Mouse (Mus musculus) brown adipose tissue, adult 24 weeks (tissue): ENCODE measurements around the gene Pole2. TPM values are rescaled to one million over a fixed set of nuclear protein-coding genes. Genes with fewer than 3 reads are reported as not detected.

Experiments
- H3K27ac ChIP-seq: fragments of 200-500 bp; replicated peaks from 2 replicates; pipeline ENCODE4 v1.5.1; 2012; ENCODE audit warnings: low read depth, mild to moderate bottlenecking, low read length
- H3K4me1 ChIP-seq: fragments of 200-500 bp; 2 replicates; pipeline ENCODE4 v1.6.1; 2012; ENCODE audit warnings: low read length, mixed read lengths; ENCODE audit not compliant: control insufficient read depth, insufficient read depth, insufficient read length
- H3K4me3 ChIP-seq: fragments of 200-500 bp; 2 replicates; pipeline ENCODE4 v1.5.1; 2012; ENCODE audit warnings: low read depth, mild to moderate bottlenecking, low read length, moderate library complexity; ENCODE audit not compliant: insufficient read depth
- polyA plus RNA-seq: library from polyadenylated mRNA; stranded (reverse); fragments of >200 nt; gene quantifications from 2 replicates; pipeline ENCODE4 v1.2.4, GENCODE M21; 2012; ENCODE audit not compliant: missing spikeins, insufficient read depth, insufficient read length

Gene Pole2
- polyA plus RNA-seq, 1 experiment = not detected

DNA sequence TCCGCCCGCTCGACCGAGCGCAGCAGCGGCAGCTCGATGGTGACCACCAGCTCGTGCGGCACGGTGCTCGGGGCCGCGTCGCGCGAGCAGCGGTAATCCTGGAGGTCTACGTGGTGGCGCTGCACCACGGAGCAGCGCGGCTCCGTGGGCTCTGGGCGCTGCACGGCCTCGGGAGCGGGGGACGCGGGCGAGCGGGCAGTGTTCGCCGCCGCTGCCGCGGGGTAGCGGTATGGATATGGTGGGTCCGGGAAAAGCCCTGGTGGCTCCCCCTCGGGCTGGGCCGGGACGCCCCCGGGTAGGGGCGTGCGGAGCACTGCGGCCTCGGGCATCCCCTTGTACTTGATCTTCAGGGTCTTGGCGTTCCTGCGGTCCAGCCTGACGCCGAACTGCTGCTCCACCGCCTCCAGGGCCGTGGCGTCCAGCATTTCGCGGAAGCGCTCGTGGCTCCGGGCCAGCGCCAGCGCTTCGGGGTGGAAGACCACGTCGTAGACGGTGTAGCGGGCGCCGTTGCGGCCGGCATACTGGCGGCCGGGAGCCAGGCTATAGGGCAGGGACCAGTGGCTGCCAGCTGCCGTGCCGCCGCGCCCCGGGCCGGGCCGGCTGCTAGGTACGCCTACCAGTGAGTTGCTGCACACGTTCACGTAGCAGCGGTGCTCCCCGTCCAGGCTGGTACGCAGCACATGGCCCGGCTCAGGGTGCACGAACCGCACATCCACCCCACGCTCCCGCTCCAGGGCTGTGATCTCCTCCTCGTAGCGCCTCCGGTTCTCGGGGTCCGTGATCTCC is 30.4 kb downstream of the Pole2 start:
- peak overlapping the region; percentile 91 for H3K4me3 ChIP-seq
- H3K4me1 ChIP-seq = peaks cover 5% of the 10 kb centered on the region; the same call in 1 of the 2 replicates
- peak overlapping the region; percentile 74 for H3K27ac ChIP-seq

DNA sequence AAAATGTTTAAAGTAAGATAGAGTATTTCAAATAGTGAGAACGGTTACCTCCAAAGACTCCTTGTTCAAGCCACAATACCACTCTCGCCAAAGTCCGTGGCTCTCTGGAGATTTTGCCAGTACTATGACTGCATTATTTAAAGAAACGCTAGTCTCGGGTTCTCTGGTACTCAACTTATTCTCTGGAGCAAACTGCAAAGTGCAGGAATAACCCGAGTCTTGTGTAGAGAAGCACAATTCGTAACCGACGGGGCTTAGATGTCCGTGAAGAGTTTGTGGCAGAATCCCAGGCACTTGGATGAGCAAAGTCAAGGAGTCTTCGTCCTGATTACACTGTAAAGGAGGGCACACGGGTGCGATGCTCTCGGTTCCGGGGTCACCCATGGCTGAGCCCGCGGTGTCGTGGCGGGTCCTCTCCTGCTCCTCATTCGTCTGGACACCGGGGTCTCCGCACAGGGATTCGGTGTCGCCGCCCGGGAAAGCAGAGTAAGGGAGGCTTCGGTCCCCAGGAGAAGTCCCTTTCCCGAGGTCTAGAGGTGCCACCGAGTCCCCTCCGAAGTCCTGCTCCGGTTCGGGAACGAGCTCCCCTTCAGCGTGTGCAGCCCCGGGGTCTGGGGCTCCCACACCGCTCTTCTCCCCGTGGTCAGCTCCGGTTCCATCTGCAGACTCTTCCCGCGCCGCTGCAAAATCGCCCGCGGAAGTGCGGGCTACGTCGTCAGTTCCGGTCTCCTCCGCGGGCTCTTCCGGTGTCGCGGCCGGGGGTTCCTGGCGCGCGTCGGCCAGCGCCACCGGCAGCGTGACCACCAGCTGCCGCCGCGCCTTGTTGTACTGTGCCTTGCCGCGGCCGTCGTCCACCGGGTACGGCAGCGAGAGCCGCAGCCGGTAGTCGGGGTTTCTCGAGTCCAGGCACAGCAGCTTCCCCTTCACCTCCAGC is 31.3 kb downstream of the Pole2 start, which contains the start of gene Gm49383:
Gm49383 (minus strand) TSS at position 661 of the 934 bp plus-strand sequence.
- peak within 1 kb of the TSS; percentile 91 for H3K4me3 ChIP-seq
- H3K4me1 ChIP-seq = peaks cover 5% of the 10 kb centered on the region; the same call in 1 of the 2 replicates
- H3K27ac ChIP-seq = peak within 1 kb of the TSS; percentile 74

GRCm38 (mm10) chr12:69192637-69193036 is 35.4 kb downstream of the Pole2 start:
- H3K27ac ChIP-seq = no peak overlapping the region

GRCm38 (mm10) chr12:69191396-69191795 is 36.6 kb downstream of the Pole2 start:
- Histone ChIP-seq H3K4me1 (peaks cover 6% of the 10 kb centered on the region), H3K27ac (no peak overlapping the region), H3K4me3 (no peak overlapping the region)

More at GRCm38 (mm10) chr12:69192637-69193036, 35.4 kb downstream of the Pole2 start:
- Histone ChIP-seq H3K4me3 (no peak overlapping the region), H3K4me1 (peaks cover 2% of the 10 kb centered on the region; the same call in 1 of the 2 replicates)

DNA sequence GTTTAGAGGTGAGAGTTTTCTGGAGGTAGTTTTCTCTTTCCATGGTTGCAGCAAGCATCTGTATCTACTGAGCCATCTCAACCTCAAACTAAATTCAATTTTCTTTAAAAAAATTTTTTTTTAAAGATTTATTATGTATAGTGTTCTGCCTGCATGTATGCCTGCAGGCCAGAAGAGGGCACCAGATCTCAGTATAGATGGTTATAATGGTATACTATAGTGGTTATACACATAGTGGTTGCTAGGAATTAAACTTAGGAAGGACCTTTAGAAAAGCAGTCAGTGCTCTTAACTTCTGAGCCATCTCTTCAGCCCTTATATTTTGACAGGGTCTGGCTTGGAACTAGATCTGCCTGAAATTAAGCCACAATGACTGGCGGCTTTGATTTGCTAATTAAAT is 37.5 kb downstream of the Pole2 start:
- peaks cover 4% of the 10 kb centered on the region; the same call in 1 of the 2 replicates for H3K4me1 ChIP-seq
- H3K4me3 ChIP-seq = no peak overlapping the region
- no peak overlapping the region for H3K27ac ChIP-seq

- H3K27ac ChIP-seq = no peak overlapping the region
- H3K4me3 ChIP-seq = no peak overlapping the region
- H3K4me1 ChIP-seq = peaks cover 4% of the 10 kb centered on the region; the same call in 1 of the 2 replicates
Measured at GRCm38 (mm10) chr12:69190074-69190473, 37.9 kb downstream of the Pole2 start.

GRCm38 (mm10) chr12:69186811-69187471 is 41.1 kb downstream of the Pole2 start:
- Histone ChIP-seq H3K27ac (no peak overlapping the region), H3K4me1 (peaks cover 7% of the 10 kb centered on the region; the same call in 1 of the 2 replicates), H3K4me3 (no peak overlapping the region)

DNA sequence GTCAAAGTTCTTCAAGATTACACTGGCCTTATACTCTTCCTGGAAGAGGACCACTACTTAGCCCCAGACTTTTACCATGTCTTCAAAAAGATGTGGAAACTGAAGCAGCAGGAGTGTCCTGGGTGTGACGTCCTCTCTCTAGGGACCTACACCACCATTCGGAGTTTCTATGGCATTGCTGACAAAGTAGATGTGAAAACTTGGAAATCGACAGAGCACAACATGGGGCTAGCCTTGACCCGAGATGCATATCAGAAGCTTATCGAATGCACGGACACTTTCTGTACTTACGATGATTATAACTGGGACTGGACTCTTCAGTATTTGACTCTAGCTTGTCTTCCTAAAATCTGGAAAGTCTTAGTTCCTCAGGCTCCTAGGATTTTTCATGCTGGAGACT is 42.6 kb downstream of the Pole2 start:
- Histone ChIP-seq H3K4me3 (peak overlapping the region; percentile 74), H3K27ac (no peak overlapping the region), H3K4me1 (peaks cover 7% of the 10 kb centered on the region; the same call in 1 of the 2 replicates)

DNA sequence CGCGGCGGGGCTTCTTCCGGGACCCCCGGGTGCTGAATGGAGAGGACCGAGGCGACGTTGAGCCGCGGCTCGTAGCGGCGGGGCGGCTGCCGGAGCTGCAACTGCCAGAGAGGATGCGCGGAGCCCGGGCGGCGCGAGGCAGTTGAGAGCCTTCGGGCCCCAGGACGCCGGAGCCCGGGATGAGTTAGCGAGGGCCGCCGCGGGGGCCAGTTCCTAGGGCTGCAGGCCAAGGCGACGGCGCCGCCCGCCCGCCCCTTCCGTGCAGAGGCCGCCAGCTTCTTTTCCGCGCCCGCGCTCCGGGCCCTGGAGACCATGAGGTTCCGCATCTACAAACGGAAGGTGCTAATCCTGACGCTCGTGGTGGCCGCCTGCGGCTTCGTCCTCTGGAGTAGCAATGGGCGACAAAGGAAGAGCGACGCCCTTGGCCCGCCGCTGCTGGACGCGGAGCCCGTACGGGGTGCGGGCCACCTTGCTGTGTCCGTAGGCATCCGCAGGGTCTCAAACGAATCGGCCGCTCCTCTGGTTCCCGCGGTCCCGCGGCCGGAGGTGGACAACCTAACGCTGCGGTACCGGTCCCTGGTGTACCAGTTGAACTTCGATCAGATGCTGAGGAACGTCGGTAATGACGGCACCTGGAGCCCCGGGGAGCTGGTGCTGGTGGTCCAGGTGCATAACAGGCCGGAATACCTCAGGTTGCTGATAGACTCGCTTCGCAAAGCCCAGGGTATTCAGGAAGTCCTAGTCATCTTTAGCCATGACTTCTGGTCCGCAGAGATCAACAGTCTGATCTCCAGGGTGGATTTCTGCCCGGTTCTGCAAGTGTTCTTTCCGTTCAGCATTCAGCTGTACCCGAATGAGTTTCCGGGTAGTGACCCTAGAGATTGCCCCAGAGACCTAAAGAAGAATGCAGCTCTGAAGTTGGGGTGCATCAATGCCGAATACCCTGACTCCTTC is 43.4 kb downstream of the Pole2 start:
- peak overlapping the region; percentile 69 for H3K27ac ChIP-seq
- peak overlapping the region; percentile 74 for H3K4me3 ChIP-seq
- peaks cover 7% of the 10 kb centered on the region; the same call in 1 of the 2 replicates for H3K4me1 ChIP-seq

DNA sequence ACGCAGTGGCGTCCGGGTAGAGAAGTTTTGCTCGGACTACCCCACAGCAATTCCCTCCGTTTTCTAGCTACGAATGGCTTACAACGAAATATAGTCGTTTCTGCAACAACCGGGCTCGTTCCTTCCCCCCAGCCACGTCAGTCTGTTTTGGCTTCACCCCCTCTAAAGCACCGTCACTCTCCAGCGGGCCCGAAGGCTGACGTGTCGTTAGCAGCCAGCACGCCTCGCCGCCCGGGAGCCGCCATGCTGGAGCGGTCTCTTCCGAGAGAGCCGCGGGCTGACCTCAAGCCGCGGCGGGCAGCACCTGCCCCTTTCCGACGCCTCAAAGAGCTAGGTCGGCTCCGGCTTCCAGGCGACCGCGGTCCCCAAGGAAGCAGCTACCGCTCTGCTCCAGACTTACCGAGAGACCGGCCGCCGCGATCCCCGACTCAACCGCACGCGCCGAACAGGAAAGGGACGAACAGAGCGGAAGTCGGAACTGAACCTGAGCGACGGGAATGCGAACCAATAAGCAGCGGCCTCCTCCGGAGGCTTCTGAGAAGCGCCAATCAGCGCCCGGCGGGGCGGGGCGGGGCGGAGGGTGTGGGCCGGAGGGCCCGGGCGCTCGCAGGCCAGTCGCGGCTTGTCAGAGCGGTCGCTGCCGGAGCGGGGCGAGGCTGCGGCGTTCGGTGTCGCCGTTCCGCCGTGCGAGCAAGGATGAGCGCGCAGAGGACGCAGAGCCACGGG is 44.2 kb downstream of the Pole2 start, which contains the start of the genes Rpl36al and Mgat2:
Rpl36al (minus strand) TSS at position 501 of the 726 bp plus-strand sequence.
Mgat2 (plus strand) TSS at position 575 of the 726 bp plus-strand sequence.
- Histone ChIP-seq H3K4me3 (peak within 1 kb of the TSS; percentile 84), H3K4me1 (peaks cover 7% of the 10 kb centered on the region; the same call in 1 of the 2 replicates), H3K27ac (peak within 1 kb of the TSS; percentile 76)

DNA sequence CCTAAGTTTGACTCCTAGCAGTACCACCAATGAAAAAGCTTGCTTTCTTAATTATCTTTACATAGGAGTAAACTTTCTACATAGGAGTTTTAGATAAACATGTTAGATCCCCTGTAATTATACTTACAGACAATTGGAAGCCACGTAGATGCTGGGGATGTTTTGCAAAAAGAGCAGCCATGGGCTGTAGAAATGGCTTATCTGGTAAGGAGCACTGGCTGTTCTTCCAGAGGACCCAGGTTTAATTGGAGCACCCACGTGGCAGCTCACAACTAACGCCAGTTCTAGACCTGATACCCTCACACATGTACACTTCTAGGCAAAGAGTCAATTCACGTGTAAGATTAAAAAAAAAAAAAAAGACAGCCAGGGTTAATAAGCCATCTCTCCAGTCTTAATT is 46.2 kb downstream of the Pole2 start:
- Histone ChIP-seq H3K4me3 (no peak overlapping the region), H3K4me1 (peaks cover 3% of the 10 kb centered on the region; the same call in 1 of the 2 replicates)

DNA sequence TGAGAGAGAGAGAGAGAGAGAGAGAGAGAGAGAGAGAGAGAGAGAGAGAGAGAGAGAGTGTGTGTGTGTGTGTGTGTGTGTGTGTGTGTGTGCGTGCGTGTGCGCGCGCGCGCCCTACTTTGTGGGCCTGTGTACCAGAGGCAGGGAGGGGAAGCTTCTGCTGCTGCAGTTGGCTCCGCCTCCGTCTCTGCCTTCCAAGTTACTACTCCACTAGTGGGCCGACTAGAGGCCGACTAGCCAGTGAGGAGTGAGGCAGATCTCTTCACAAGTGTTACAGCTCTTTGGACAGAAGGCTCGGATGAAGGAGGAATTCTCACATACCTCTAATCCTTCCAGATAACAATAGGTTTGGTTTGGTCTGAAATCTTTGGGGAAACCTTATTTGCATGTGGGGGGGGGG is 48.6 kb downstream of the Pole2 start:
- Histone ChIP-seq H3K4me3 (no peak overlapping the region), H3K4me1 (peaks cover 3% of the 10 kb centered on the region; the same call in 1 of the 2 replicates), H3K27ac (no peak overlapping the region)

More for the DNA sequence above, 46.2 kb downstream of the Pole2 start:
- no peak overlapping the region for H3K27ac ChIP-seq

- H3K4me3 ChIP-seq = no peak overlapping the region
- H3K27ac ChIP-seq = no peak overlapping the region
- H3K4me1 ChIP-seq = no peaks in the 10 kb centered on the region
Measured at GRCm38 (mm10) chr12:69177526-69177925, 50.5 kb downstream of the Pole2 start.
